Mouse (Mus musculus) lung, adult 2 months (tissue): ENCODE results near the gene Vmn1r179. TPM values are rescaled to one million over a fixed set of nuclear protein-coding genes. Genes with fewer than 3 reads are reported as not detected.
"Not testable (repeated sequence)": the region's sequence is repeated elsewhere in the genome, so short reads cannot be mapped to it uniquely, and the experiment has no call there.

Experiments used
- DNase-seq: peaks from one replicate; pipeline ENCODE4 v3.0.0; 2022
- H3K4me1 ChIP-seq: fragments of 200-500 bp; 2 replicates; pipeline ENCODE4 v1.6.1; 2011; ENCODE audit warnings: low read length; ENCODE audit not compliant: control insufficient read depth, insufficient read depth
- H3K4me3 ChIP-seq: fragments of 200-500 bp; replicated peaks from 2 replicates; pipeline ENCODE3; 2011; ENCODE audit warnings: low read depth, mild to moderate bottlenecking, control low read depth, low read length; ENCODE audit errors: extremely low read depth
- CTCF ChIP-seq: fragments of 200-500 bp; IDR thresholded peaks from 2 replicates; pipeline ENCODE4 v1.5.1; 2011; ENCODE audit warnings: mild to moderate bottlenecking, low read length, control low read depth; ENCODE audit not compliant: insufficient read depth
- POLR2A ChIP-seq: fragments of 200-500 bp; IDR thresholded peaks from 2 replicates; pipeline ENCODE4 v1.6.1; 2011; ENCODE audit warnings: low read depth, mild to moderate bottlenecking, control low read depth, low read length, borderline replicate concordance; ENCODE audit errors: extremely low read depth
- WGBS: fragments of 180-500 bp; shearing (Covaris S2); methylation state at CpG from one replicate; pipeline ENCODE4 v1.1.7; 2018; 5-methylcytosine and 5-hydroxymethylcytosine counted together
- polyA plus RNA-seq: library from polyadenylated mRNA; depleted of rRNA; stranded (reverse); fragments of >200 nt; gene quantifications from 2 replicates; pipeline ENCODE4 v1.2.3, GENCODE M21; 2012; rRNA removed

The Vmn1r179 gene
- polyA plus RNA-seq = not detected in 2 replicates

GRCm38 (mm10) chr7:23926678-23927077, at the start of gene Vmn1r179:
Gene Vmn1r179, plus strand, starts transcription at chr7:23926978.
- no peak for DNase-seq
- WGBS = 29% methylated on average over 2 of the region's 2 CpGs
- TF ChIP-seq POLR2A = no peak
- no peak for TF ChIP-seq CTCF
- H3K4me3 ChIP-seq = no peak within 1 kb of the TSS
- no peaks in the 10 kb centered on the region for H3K4me1 ChIP-seq

GRCm38 (mm10) chr7:23891709-23892108, 35.1 kb upstream of the Vmn1r179 start, which contains the start of gene Vmn1r178:
Gene Vmn1r178, plus strand, starts transcription at chr7:23892009.
- no peak within 1 kb of the TSS for H3K4me3 ChIP-seq
- no peak for DNase-seq
- 77% methylated on average over 1 of the region's 1 CpGs for WGBS
- no peaks in the 10 kb centered on the region for H3K4me1 ChIP-seq
- TF ChIP-seq POLR2A (no peak), CTCF (no peak)

- no peak for TF ChIP-seq CTCF
- TF ChIP-seq POLR2A = no peak
- H3K4me1 ChIP-seq = no peaks in the 10 kb centered on the region
- no peak for DNase-seq
- H3K4me3 ChIP-seq = no peak within 1 kb of the TSS
Measured at GRCm38 (mm10) chr7:23950332-23950731, 23.6 kb downstream of the Vmn1r179 start, which contains the start of gene Vmn1r180. Gene Vmn1r180, plus strand, starts transcription at chr7:23950632.

GRCm38 (mm10) chr7:23968044-23968443, 41.3 kb downstream of the Vmn1r179 start:
- not testable (repeated sequence) for DNase-seq

GRCm38 (mm10) chr7:23974315-23974714, 47.5 kb downstream of the Vmn1r179 start, which contains the start of gene Vmn1r181:
Gene Vmn1r181, plus strand, starts transcription at chr7:23974615.
- DNase-seq, H3K4me3 ChIP-seq, H3K4me1 ChIP-seq: not testable (repeated sequence)
- 81% methylated on average over 9 of the region's 9 CpGs for WGBS

More at GRCm38 (mm10) chr7:23968044-23968443, 41.3 kb downstream of the Vmn1r179 start:
- not testable (repeated sequence) for H3K4me3 ChIP-seq, H3K4me1 ChIP-seq
- 38% methylated on average over 3 of the region's 3 CpGs for WGBS

Other genes starting within 250 kb of the Vmn1r179 start
- not detected in 2 replicates for gene Vmn1r173, start 226.3 kb upstream of the Vmn1r179 start, polyA plus RNA-seq
- not detected in 2 replicates for gene Vmn1r174, start 174.7 kb upstream of the Vmn1r179 start, polyA plus RNA-seq
- gene Vmn1r175, start 116.3 kb upstream of the Vmn1r179 start, polyA plus RNA-seq = not detected in 2 replicates
- not detected in 2 replicates for gene Vmn1r176, start 89.6 kb upstream of the Vmn1r179 start, polyA plus RNA-seq
- not detected in 2 replicates for gene Vmn1r177, start 60.5 kb upstream of the Vmn1r179 start, polyA plus RNA-seq
- not detected in 2 replicates for gene Vmn1r178, start 35.0 kb upstream of the Vmn1r179 start, polyA plus RNA-seq
- not detected in 2 replicates for gene Vmn1r180, start 23.7 kb downstream of the Vmn1r179 start, polyA plus RNA-seq
- not detected in 2 replicates for gene Vmn1r181, start 47.6 kb downstream of the Vmn1r179 start, polyA plus RNA-seq
- gene V1rd19, start 74.7 kb downstream of the Vmn1r179 start, polyA plus RNA-seq = not detected in 2 replicates
- not detected in 2 replicates for gene Vmn1r183, start 126.3 kb downstream of the Vmn1r179 start, polyA plus RNA-seq
- 12.3 and 16.7 TPM in 2 replicates for gene Zfp180, start 154.9 kb downstream of the Vmn1r179 start, polyA plus RNA-seq
- 1.3 and 1.7 TPM in 2 replicates for gene Zfp112, start 185.3 kb downstream of the Vmn1r179 start, polyA plus RNA-seq
- 4.8 and 7.5 TPM in 2 replicates for gene Zfp235, start 207.2 kb downstream of the Vmn1r179 start, polyA plus RNA-seq
- 0.12 and 0.22 TPM in 2 replicates for gene Zfp114, start 248.1 kb downstream of the Vmn1r179 start, polyA plus RNA-seq